Mouse (Mus musculus): ENCODE measurements around the gene Gm20388. TPM values are rescaled to one million over a fixed set of nuclear protein-coding genes. Genes with fewer than 3 reads are reported as not detected.
A peak's percentile ranks its signal among the peaks of the same experiment; 100 is the strongest.

The Gm20388 gene
- total RNA-seq, 1 experiment, result 27.0 TPM

GRCm38 (mm10) chr8:124273606-124274218 is 4363.1 kb downstream of the Gm20388 start:
- TF ChIP-seq MAFK (IDR thresholded peaks at IDR 0.05; ENCODE audit: insufficient read depth, low read depth, low read length) (no peak), ZNF384 (IDR thresholded peaks at IDR 0.05; ENCODE audit: low read depth, low read length) (no peak), HCFC1 (IDR thresholded peaks at IDR 0.05; ENCODE audit: borderline replicate concordance, insufficient read depth, low read length) (no peak), CHD2 (IDR thresholded peaks at IDR 0.05; ENCODE audit: low read depth, low read length) (no peak), ZC3H11A (IDR thresholded peaks at IDR 0.05; ENCODE audit: borderline replicate concordance, low read depth, low read length) (no peak)
- H3K27ac ChIP-seq (ENCODE audit: insufficient read depth, low read depth, low read length, poor library complexity, severe bottlenecking), result no peak overlapping the region
- H3K36me3 ChIP-seq (ENCODE audit: control insufficient read depth, insufficient read depth, low read length, poor library complexity, severe bottlenecking), result peaks cover 3% of the 10 kb centered on the region; the same call in 1 of the 2 replicates
- H3K9me3 ChIP-seq (ENCODE audit: control insufficient read depth, insufficient read depth, low read depth, low read length), result no peaks in the 10 kb centered on the region
- H3K4me1 ChIP-seq (ENCODE audit: control insufficient read depth in 2 of 2, insufficient read depth in 2 of 2, low read length in 2 of 2, poor library complexity in 1 of 2), result peaks cover 9 to 23% of the 10 kb centered on the region in 2 experiments; a peak in 3 of 4 replicates
- no peak overlapping the region for H3K9ac ChIP-seq (ENCODE audit: insufficient read depth, low read depth, low read length, poor library complexity, severe bottlenecking)
- peak; percentile 51 for DNase-seq (ENCODE audit: low read depth, low spot score)
- in situ Hi-C loops (cut with MboI; ENCODE audit: low sequenced_read_pairs in 2 of 2, unreplicated experiment in 2 of 2), result no loop called here
- no peak overlapping the region for H3K4me3 ChIP-seq (ENCODE audit: insufficient read depth in 1 of 2, low read depth in 1 of 2, low read length in 2 of 2, poor library complexity in 1 of 2, severe bottlenecking in 1 of 2)

GRCm38 (mm10) chr8:124274441-124275120 is 4363.9 kb downstream of the Gm20388 start:
- no peak overlapping the region for H3K4me3 ChIP-seq (ENCODE audit: insufficient read depth in 1 of 2, low read depth in 1 of 2, low read length in 2 of 2, poor library complexity in 1 of 2, severe bottlenecking in 1 of 2)
- H3K36me3 ChIP-seq (ENCODE audit: control insufficient read depth, insufficient read depth, low read length, poor library complexity, severe bottlenecking), result peaks cover 3% of the 10 kb centered on the region; the same call in 1 of the 2 replicates
- peaks cover 9 to 23% of the 10 kb centered on the region in 2 experiments; a peak in 3 of 4 replicates for H3K4me1 ChIP-seq (ENCODE audit: control insufficient read depth in 2 of 2, insufficient read depth in 2 of 2, low read length in 2 of 2, poor library complexity in 1 of 2)
- DNase-seq (ENCODE audit: low read depth, low spot score), result no peak
- TF ChIP-seq CHD2 (IDR thresholded peaks at IDR 0.05; ENCODE audit: low read depth, low read length) (no peak), MAFK (IDR thresholded peaks at IDR 0.05; ENCODE audit: insufficient read depth, low read depth, low read length) (no peak), ZC3H11A (IDR thresholded peaks at IDR 0.05; ENCODE audit: borderline replicate concordance, low read depth, low read length) (no peak), HCFC1 (IDR thresholded peaks at IDR 0.05; ENCODE audit: borderline replicate concordance, insufficient read depth, low read length) (no peak), ZNF384 (IDR thresholded peaks at IDR 0.05; ENCODE audit: low read depth, low read length) (no peak)
- in situ Hi-C loops (cut with MboI; ENCODE audit: low sequenced_read_pairs in 2 of 2, unreplicated experiment in 2 of 2), result no loop called here
- H3K27ac ChIP-seq (ENCODE audit: insufficient read depth, low read depth, low read length, poor library complexity, severe bottlenecking), result no peak overlapping the region
- no peak overlapping the region for H3K9ac ChIP-seq (ENCODE audit: insufficient read depth, low read depth, low read length, poor library complexity, severe bottlenecking)
- no peaks in the 10 kb centered on the region for H3K9me3 ChIP-seq (ENCODE audit: control insufficient read depth, insufficient read depth, low read depth, low read length)

- no peak overlapping the region for H3K4me3 ChIP-seq (ENCODE audit: insufficient read depth in 1 of 2, low read depth in 1 of 2, low read length in 2 of 2, poor library complexity in 1 of 2, severe bottlenecking in 1 of 2)
- no peak for DNase-seq (ENCODE audit: low read depth, low spot score)
- H3K9ac ChIP-seq (ENCODE audit: insufficient read depth, low read depth, low read length, poor library complexity, severe bottlenecking), result no peak overlapping the region
- no peak for TF ChIP-seq MAFK (IDR thresholded peaks at IDR 0.05; ENCODE audit: insufficient read depth, low read depth, low read length)
- no peak for TF ChIP-seq ZC3H11A (IDR thresholded peaks at IDR 0.05; ENCODE audit: borderline replicate concordance, low read depth, low read length)
- no peak for TF ChIP-seq HCFC1 (IDR thresholded peaks at IDR 0.05; ENCODE audit: borderline replicate concordance, insufficient read depth, low read length)
- no peak for TF ChIP-seq CHD2 (IDR thresholded peaks at IDR 0.05; ENCODE audit: low read depth, low read length)
- TF ChIP-seq ZNF384 (IDR thresholded peaks at IDR 0.05; ENCODE audit: low read depth, low read length), result no peak
- peaks cover 3% of the 10 kb centered on the region; the same call in 1 of the 2 replicates for H3K36me3 ChIP-seq (ENCODE audit: control insufficient read depth, insufficient read depth, low read length, poor library complexity, severe bottlenecking)
- H3K9me3 ChIP-seq (ENCODE audit: control insufficient read depth, insufficient read depth, low read depth, low read length), result no peaks in the 10 kb centered on the region
- in situ Hi-C loops (cut with MboI; ENCODE audit: low sequenced_read_pairs in 2 of 2, unreplicated experiment in 2 of 2), result no loop called here
- H3K4me1 ChIP-seq (ENCODE audit: control insufficient read depth in 2 of 2, insufficient read depth in 2 of 2, low read length in 2 of 2, poor library complexity in 1 of 2), result peaks cover 9 to 22% of the 10 kb centered on the region in 2 experiments; a peak in 3 of 4 replicates
- H3K27ac ChIP-seq (ENCODE audit: insufficient read depth, low read depth, low read length, poor library complexity, severe bottlenecking), result no peak overlapping the region
Observed at GRCm38 (mm10) chr8:124275377-124276071, 4364.9 kb downstream of the Gm20388 start.

GRCm38 (mm10) chr8:124277951-124278910 is 4367.6 kb downstream of the Gm20388 start:
- in situ Hi-C loops (cut with MboI; ENCODE audit: low sequenced_read_pairs in 2 of 2, unreplicated experiment in 2 of 2), result no loop called here
- no peak for DNase-seq (ENCODE audit: low read depth, low spot score)
- Histone ChIP-seq H3K27ac (ENCODE audit: insufficient read depth, low read depth, low read length, poor library complexity, severe bottlenecking) (no peak overlapping the region), H3K4me1 (ENCODE audit: control insufficient read depth in 2 of 2, insufficient read depth in 2 of 2, low read length in 2 of 2, poor library complexity in 1 of 2) (peaks cover under 1 to 18% of the 10 kb centered on the region in 2 experiments; a peak in 2 of 4 replicates), H3K4me3 (ENCODE audit: insufficient read depth in 1 of 2, low read depth in 1 of 2, low read length in 2 of 2, poor library complexity in 1 of 2, severe bottlenecking in 1 of 2) (no peak overlapping the region), H3K9me3 (ENCODE audit: control insufficient read depth, insufficient read depth, low read depth, low read length) (no peaks in the 10 kb centered on the region), H3K36me3 (ENCODE audit: control insufficient read depth, insufficient read depth, low read length, poor library complexity, severe bottlenecking) (peaks cover 3% of the 10 kb centered on the region; the same call in 1 of the 2 replicates), H3K9ac (ENCODE audit: insufficient read depth, low read depth, low read length, poor library complexity, severe bottlenecking) (no peak overlapping the region)
- TF ChIP-seq MAFK (IDR thresholded peaks at IDR 0.05; ENCODE audit: insufficient read depth, low read depth, low read length) (no peak), ZC3H11A (IDR thresholded peaks at IDR 0.05; ENCODE audit: borderline replicate concordance, low read depth, low read length) (no peak), CHD2 (IDR thresholded peaks at IDR 0.05; ENCODE audit: low read depth, low read length) (no peak), ZNF384 (IDR thresholded peaks at IDR 0.05; ENCODE audit: low read depth, low read length) (no peak), HCFC1 (IDR thresholded peaks at IDR 0.05; ENCODE audit: borderline replicate concordance, insufficient read depth, low read length) (no peak)
